Mouse (Mus musculus) forebrain, embryonic 11.5 days (tissue): ENCODE measurements around the gene Plvap. TPM values are rescaled to one million over a fixed set of nuclear protein-coding genes. Genes with fewer than 3 reads are reported as not detected.

Experiments
- ATAC-seq: fragments of 200-750 bp; cut with Nextera tagmentation; replicated peaks from 2 replicates; pipeline ENCODE4 v1.8.0; 2017; ENCODE audit warnings: moderate TSS enrichment; ENCODE audit not compliant: low FRiP score
- DNase-seq: peaks from one replicate; pipeline ENCODE4 v3.0.0-alpha.2; 2017; ENCODE audit warnings: low spot score
- H3K27ac ChIP-seq: fragments of 300-500 bp; sonication (generic); 2 replicates; pipeline ENCODE4 v1.5.1; 2014; ENCODE audit warnings: low read depth, low read length
- H3K27me3 ChIP-seq: fragments of 300-500 bp; sonication (generic); 2 replicates; pipeline ENCODE4 v1.6.1; 2014; ENCODE audit warnings: mild to moderate bottlenecking, low read length, mixed read lengths; ENCODE audit not compliant: control insufficient read depth, insufficient read depth
- H3K36me3 ChIP-seq: fragments of 300-500 bp; sonication (generic); 2 replicates; pipeline ENCODE4 v1.6.1; 2014; ENCODE audit warnings: mild to moderate bottlenecking, low read length, moderate library complexity, mixed read lengths; ENCODE audit not compliant: control insufficient read depth, insufficient read depth
- H3K4me1 ChIP-seq: fragments of 300-500 bp; sonication (generic); replicated peaks from 2 replicates; pipeline ENCODE4 v1.6.1; 2014; ENCODE audit warnings: low read length, mixed read lengths; ENCODE audit not compliant: control insufficient read depth, insufficient read depth
- H3K4me2 ChIP-seq: fragments of 300-500 bp; sonication (generic); 2 replicates; pipeline ENCODE4 v1.6.1; 2014; ENCODE audit warnings: low read depth, mild to moderate bottlenecking, low read length, moderate library complexity, mixed read lengths; ENCODE audit not compliant: severe bottlenecking
- H3K4me3 ChIP-seq: fragments of 300-500 bp; sonication (generic); 2 replicates; pipeline ENCODE4 v1.5.1; 2014; ENCODE audit warnings: low read depth, low read length
- H3K9ac ChIP-seq: fragments of 300-500 bp; sonication (generic); 2 replicates; pipeline ENCODE4 v1.6.1; 2014; ENCODE audit warnings: low read length
- H3K9me3 ChIP-seq: fragments of 300-500 bp; sonication (generic); 2 replicates; pipeline ENCODE4 v1.6.1; 2016; ENCODE audit warnings: low read length, mixed read lengths; ENCODE audit not compliant: control insufficient read depth
- WGBS: fragments of 180-500 bp; shearing (Covaris S2); extraction: QIAGEN DNeasy Blood & Tissue Kit; methylation state at CpG from one replicate; pipeline ENCODE4 v1.1.7; 2014; 5-methylcytosine and 5-hydroxymethylcytosine counted together
- polyA plus RNA-seq: library from polyadenylated mRNA; unstranded; fragments of >200 nt; fragmentation: Nextera tagmentation; extraction: Ambion mirVana; gene quantifications from 2 replicates; pipeline ENCODE4 v1.2.1, GENCODE M21; 2014

The Plvap gene
- polyA plus RNA-seq, 1 experiment from 2014 or later: 43.4 TPM

- Histone ChIP-seq H3K4me3 (no peak overlapping the region), H3K4me2 (no peak overlapping the region), H3K9me3 (no peaks in the 10 kb centered on the region), H3K4me1 (peaks cover 11% of the 10 kb centered on the region; the same call in 1 of the 2 replicates), H3K9ac (no peak overlapping the region), H3K36me3 (peaks cover 5% of the 10 kb centered on the region; the same call in 1 of the 2 replicates), H3K27me3 (no peaks in the 10 kb centered on the region), H3K27ac (no peak overlapping the region)
- no peak for ATAC-seq
- WGBS: 78% methylated on average over 47 of the region's 47 CpGs
- DNase-seq: no peak
Measured at GRCm38 (mm10) chr8:71461152-71461840, 50.3 kb downstream of the Plvap start.

GRCm38 (mm10) chr8:71460716-71461115 lies 50.8 kb downstream of the Plvap start:
- H3K4me1 ChIP-seq: peaks cover 9% of the 10 kb centered on the region; the same call in 1 of the 2 replicates

DNA sequence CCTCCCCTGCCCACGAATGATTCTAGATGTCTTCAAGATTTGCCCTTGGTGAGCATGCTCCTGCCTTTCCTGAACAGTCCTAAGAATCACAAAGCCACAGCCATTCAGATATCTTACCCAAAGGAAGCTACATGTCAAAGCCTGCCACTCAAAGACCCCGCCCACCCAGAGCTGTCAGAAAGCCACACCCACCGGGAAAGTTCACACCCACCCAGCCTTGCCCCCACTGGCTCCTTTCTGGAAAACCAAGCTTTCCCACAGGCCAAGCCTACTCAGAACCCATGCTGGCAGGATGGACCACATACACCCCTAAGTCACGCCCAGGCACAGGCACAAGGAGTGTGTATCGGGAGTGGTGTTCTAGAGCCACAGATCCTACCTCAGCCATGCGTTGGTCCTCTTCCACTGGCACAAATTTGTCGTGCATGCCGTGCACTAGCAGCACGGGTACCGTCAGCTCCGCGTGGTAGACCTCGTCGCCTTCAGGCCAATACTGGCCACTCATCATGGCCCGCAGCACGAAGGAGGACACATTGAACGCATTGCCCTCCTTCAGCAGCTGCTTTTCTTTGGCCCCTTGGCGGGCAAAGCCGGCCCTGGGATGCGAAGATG lies 53.8 kb downstream of the Plvap start:
- ATAC-seq: no peak
- 87% methylated on average over 20 of the region's 20 CpGs for WGBS
- peaks cover 5% of the 10 kb centered on the region; the same call in 1 of the 2 replicates for H3K36me3 ChIP-seq

More at GRCm38 (mm10) chr8:71460716-71461115, 50.8 kb downstream of the Plvap start:
- no peaks in the 10 kb centered on the region for H3K9me3 ChIP-seq
- no peak overlapping the region for H3K4me3 ChIP-seq
- ATAC-seq (no peak), DNase-seq (no peak)
- H3K4me2 ChIP-seq: no peak overlapping the region
- no peak overlapping the region for H3K27ac ChIP-seq
- 94% methylated on average over 6 of the region's 6 CpGs for WGBS
- H3K27me3 ChIP-seq: no peaks in the 10 kb centered on the region
- no peak overlapping the region for H3K9ac ChIP-seq
- H3K36me3 ChIP-seq: peaks cover 5% of the 10 kb centered on the region; the same call in 1 of the 2 replicates

DNA sequence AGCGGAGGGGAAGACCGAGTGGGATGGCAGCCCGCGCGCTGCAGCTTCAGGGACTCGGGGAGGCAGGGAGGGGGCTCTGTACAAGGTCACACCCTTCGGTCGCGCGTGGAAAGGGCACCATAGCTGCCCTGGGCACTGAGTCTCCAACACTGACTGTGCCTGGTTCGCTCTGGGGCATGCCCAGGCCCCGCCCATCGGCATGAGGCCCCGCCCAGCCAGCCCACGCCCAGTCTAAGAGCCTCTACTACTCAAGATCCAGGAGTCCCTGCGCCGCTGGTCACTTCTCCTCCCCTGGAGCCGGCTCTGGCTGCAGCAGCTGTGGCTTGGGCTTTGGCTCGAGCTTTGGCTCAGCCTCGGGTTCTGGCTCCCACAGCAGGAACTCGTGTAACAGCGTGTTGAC lies 54.6 kb downstream of the Plvap start:
- no peak overlapping the region for H3K27ac ChIP-seq
- no peaks in the 10 kb centered on the region for H3K4me1 ChIP-seq
- peaks cover 5% of the 10 kb centered on the region; the same call in 1 of the 2 replicates for H3K36me3 ChIP-seq
- H3K4me2 ChIP-seq: no peak overlapping the region
- DNase-seq: peak; percentile 49
- no peak overlapping the region for H3K4me3 ChIP-seq
- H3K9ac ChIP-seq: no peak overlapping the region
- no peaks in the 10 kb centered on the region for H3K9me3 ChIP-seq
- 46% methylated on average over 22 of the region's 22 CpGs for WGBS
- no peaks in the 10 kb centered on the region for H3K27me3 ChIP-seq
- ATAC-seq: no peak

More for the DNA sequence above, 53.8 kb downstream of the Plvap start:
- H3K9ac ChIP-seq: no peak overlapping the region
- no peak overlapping the region for H3K27ac ChIP-seq
- no peaks in the 10 kb centered on the region for H3K9me3 ChIP-seq
- peaks cover 2% of the 10 kb centered on the region; the same call in 1 of the 2 replicates for H3K4me1 ChIP-seq
- H3K27me3 ChIP-seq: no peaks in the 10 kb centered on the region
- peak; percentile 35 for DNase-seq
- no peak overlapping the region for H3K4me2 ChIP-seq
- no peak overlapping the region for H3K4me3 ChIP-seq

GRCm38 (mm10) chr8:71454668-71455067 lies 56.9 kb downstream of the Plvap start:
- DNase-seq (peak; percentile 20), ATAC-seq (no peak)
- H3K9me3 ChIP-seq: no peaks in the 10 kb centered on the region
- 79% methylated on average over 8 of the region's 8 CpGs for WGBS
- peaks cover 5% of the 10 kb centered on the region; the same call in 1 of the 2 replicates for H3K36me3 ChIP-seq
- H3K9ac ChIP-seq: no peak overlapping the region
- no peaks in the 10 kb centered on the region for H3K4me1 ChIP-seq
- H3K27ac ChIP-seq: no peak overlapping the region
- no peak overlapping the region for H3K4me2 ChIP-seq
- no peaks in the 10 kb centered on the region for H3K27me3 ChIP-seq
- H3K4me3 ChIP-seq: no peak overlapping the region

- Histone ChIP-seq H3K9ac (no peak overlapping the region), H3K4me3 (no peak overlapping the region), H3K27ac (no peak overlapping the region), H3K36me3 (no peaks in the 10 kb centered on the region), H3K4me2 (no peak overlapping the region), H3K27me3 (no peaks in the 10 kb centered on the region), H3K4me1 (no peaks in the 10 kb centered on the region), H3K9me3 (no peaks in the 10 kb centered on the region)
- ATAC-seq (no peak), DNase-seq (no peak)
- WGBS: 87% methylated on average over 2 of the region's 2 CpGs
Measured at GRCm38 (mm10) chr8:71452669-71453068, 58.9 kb downstream of the Plvap start.

DNA sequence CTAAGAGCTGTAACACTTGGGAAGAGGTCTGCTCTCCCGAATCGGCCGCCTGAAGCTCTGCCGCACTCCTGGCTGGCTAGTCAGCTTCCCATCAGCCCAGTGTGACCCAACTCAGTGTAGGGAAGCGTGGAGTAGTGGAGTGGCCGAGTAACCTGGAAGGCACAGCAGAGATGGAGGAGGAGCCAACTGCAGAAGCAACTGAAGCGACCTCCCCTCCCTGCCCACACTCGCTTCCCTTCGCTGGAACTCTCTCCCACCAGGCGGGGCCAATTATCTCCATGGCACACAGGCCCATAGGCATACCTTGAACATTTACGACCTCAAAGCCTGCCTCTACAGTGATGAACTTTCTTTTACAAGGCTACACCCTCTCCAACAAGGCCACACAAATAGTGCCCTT lies 59.8 kb downstream of the Plvap start:
- no peak overlapping the region for H3K27ac ChIP-seq
- ATAC-seq (no peak), DNase-seq (no peak)
- H3K4me3 ChIP-seq: no peak overlapping the region
- WGBS: 58% methylated on average over 11 of the region's 11 CpGs
- no peaks in the 10 kb centered on the region for H3K27me3 ChIP-seq
- no peak overlapping the region for H3K9ac ChIP-seq
- no peaks in the 10 kb centered on the region for H3K4me1 ChIP-seq
- H3K4me2 ChIP-seq: no peak overlapping the region
- H3K36me3 ChIP-seq: no peaks in the 10 kb centered on the region
- no peaks in the 10 kb centered on the region for H3K9me3 ChIP-seq

GRCm38 (mm10) chr8:71451337-71451736 lies 60.2 kb downstream of the Plvap start:
- Histone ChIP-seq H3K36me3 (no peaks in the 10 kb centered on the region), H3K9me3 (no peaks in the 10 kb centered on the region), H3K27me3 (no peaks in the 10 kb centered on the region), H3K4me3 (no peak overlapping the region), H3K27ac (no peak overlapping the region), H3K4me1 (no peaks in the 10 kb centered on the region), H3K9ac (no peak overlapping the region), H3K4me2 (no peak overlapping the region)
- ATAC-seq: no peak
- DNase-seq: no peak
- 65% methylated on average over 4 of the region's 4 CpGs for WGBS
